Mouse (Mus musculus) frontal cortex, postnatal 14 days (tissue): ENCODE results near the gene Erc1.
"Not testable (repeated sequence)": the region's sequence is repeated elsewhere in the genome, so short reads cannot be mapped to it uniquely, and the experiment has no call there.

Source experiments
- DNase-seq, 2 experiments: peaks; one replicate each; pipeline ENCODE4 v3.0.0; 2022; ENCODE audit warnings: low spot score in 2 of 2

Gene Erc1

DNA sequence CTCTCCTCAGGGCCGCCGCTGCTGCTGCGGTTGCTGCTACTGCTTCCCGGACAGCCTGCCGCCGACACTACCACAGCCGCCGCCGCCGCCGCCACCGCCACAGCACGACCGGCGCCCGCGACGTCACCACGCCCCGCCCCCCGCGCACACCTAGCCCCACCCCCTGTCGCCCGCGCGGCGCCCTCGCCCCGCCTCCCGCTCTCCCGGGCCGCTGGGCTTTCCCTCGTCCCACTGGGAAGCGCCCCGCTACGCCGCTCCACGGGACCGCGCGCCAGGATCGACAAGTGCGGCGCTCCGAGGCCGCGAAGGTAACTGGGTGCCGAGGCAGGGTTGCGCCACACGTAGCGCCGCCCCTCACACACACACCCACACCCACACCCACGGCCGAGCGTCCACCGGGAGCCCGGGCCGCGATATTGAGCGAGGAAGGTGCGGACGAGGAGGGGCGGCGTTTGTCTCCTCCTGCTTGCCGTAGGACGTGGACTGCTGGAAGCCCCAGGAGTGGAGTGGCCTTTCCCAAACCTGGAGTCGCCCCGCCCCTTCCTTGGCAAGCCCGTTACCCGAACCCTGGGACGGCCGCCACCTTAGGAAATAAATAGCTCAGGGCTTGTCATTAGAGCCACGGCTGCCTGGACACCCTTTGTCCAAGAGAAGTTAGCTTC lies at the start of gene Erc1:
Gene Erc1 (minus strand): TSS at position 134 of the 662 bp plus-strand sequence.
- DNase-seq, result peak; percentile 84 to 88

DNA sequence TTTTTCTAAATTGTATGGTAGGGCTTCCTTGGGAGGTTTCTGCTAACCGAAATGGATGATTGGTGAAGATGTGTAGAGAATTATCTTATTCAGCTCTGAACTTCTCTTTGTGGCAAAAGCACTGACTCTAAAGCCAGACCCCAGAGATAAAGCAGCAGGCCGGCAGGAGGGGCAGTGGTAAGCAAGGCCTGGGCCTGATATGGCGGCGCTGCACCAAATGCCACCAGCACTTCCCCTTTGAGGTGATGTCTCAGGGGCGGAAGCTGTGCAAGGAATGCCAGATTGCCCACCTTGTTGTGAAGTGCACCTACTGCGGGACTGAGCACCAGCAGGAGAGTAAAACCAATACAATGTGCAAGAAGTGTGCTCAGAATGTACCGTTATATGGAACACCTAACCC lies 44.7 kb upstream of the Erc1 start:
- no peak for DNase-seq

DNA sequence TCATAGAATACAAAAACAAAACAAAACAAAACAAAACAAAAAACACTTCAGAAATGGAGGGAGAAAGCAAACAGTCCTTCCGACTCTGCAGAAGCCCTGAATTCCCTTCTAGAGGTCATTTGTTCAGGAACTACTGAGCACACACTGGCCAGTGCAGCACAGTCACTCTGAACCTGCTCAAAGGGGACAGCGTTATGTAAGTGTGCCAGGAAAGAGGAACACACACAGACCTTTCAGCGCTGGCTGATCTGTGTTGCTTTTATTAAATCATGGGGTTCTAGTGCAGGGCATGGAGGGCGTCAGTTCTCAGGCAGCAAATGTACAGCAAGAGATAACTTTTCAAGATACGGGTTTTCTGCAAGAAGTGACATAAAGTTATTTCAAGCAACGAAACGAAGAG lies 35.2 kb upstream of the Erc1 start:
- no peak for DNase-seq

- DNase-seq, result peak; percentile 38 to 62
These were observed 16.5 kb upstream of the Erc1 start for GRCm38 (mm10) chr6:119864341-119865034.

- DNase-seq, result no peak
These were observed 13.6 kb upstream of the Erc1 start for GRCm38 (mm10) chr6:119861519-119861918.

DNA sequence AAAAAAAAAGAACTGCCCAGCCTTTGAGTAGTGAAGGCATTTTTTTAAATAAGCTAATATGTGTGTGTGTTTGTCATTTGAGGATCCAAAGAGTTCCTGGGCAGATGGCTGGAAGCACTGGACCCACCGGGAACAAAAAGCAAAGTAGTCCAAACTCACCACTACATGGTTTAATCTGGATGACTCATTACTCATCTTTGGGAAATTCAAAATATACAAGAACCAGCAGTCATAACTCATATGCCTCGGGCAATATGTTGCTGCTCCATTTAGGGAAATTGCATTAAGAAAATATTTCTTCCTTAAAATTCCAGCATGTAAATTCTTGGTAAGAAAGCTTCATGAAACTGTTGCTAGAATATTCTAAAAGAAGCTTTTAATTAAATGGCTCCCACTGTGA lies 12.3 kb upstream of the Erc1 start:
- DNase-seq, result no peak

DNA sequence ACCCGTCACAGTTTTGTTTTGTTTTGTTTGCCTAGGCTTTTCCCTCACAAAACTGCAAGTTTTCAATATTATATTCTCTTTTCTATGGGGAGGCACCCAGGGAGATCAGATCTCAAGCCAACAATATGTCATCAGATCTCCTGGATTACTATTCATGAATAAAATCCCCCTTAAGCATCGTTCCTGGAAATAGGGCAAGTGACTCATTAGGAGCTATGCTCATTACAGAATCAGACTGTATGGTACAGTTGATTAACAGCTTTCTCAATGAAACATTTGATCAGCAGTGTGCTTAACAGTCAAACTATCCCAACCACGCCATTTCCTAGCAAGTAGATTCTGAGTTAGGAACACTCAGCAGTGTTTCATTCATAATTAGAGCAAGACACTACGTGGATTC lies 7.5 kb upstream of the Erc1 start:
- DNase-seq, result no peak

DNA sequence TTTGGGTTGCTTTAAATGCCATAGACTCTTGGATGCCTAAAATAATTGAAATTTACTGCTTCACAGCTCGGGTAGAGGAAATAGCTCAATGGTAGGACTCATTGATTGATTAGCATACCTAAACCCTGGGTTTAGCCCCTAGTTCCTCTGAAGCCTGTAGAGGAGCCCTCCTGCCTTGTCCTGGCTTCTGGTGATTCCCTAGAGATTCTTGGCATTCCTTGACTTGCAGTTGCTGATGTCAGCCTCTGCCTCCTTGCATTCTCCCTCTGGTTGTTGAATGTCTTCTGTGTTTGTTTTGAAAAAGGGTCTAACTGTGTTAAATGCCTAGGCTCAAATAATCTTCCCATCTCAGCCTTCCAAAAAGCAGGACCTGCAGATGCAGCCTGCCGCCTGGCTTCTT lies 6.2 kb upstream of the Erc1 start:
- DNase-seq, result no peak

- DNase-seq, result no peak
These were observed 1.9 kb upstream of the Erc1 start for GRCm38 (mm10) chr6:119849858-119850257.

DNA sequence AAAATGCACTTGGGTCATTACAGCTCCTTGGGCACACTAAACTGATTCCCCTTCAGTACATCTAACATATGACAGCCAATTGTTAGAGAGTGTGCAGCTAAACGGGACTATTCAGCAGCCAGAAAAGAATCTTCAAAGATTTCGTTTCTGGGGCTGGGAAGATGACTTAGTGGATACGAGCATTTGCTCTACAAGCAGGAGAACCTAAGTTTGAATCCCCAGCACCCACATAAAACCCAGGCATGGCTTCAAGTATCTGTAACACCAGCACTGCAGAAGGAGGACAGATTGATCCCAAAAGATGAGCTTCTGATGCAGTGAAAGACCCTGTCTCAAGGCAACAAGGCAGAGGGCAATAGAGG lies 1.4 kb upstream of the Erc1 start:
- DNase-seq, result no peak

DNA sequence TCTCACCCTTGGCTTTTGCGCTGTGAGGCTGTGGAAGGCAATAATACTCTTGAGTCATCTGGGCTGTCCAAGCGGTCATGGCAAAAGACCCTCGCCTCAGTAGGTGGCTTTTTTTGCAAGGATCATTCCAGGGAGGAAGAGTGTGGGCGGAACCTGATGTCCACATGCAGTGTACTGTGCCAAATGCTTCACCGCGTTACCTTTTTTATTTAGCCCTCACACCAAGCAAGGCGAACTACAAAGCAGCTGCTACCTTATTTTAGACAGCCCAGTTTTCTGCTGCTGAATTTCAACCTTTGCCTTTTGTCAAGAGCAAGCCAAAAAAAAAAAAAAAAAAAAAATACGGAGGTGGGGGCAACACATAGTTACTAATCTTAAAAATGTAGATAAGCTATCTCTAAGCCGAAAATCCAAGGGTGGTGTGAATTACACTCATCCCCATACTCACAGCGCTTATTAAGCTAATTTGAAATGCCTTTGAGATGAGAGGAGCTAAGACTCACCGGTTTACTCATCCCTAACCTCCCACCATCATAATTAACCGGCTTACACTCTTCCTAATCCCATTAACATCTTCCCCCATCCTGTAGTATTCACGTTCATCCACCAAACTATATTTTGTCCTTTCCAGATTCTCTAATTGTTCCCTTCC lies 855 bp upstream of the Erc1 start:
- no peak for DNase-seq

GRCm38 (mm10) chr6:119847518-119848033 lies 391 bp downstream of the Erc1 start:
- DNase-seq, result peak in 1 of 2 experiments; percentile 8

DNA sequence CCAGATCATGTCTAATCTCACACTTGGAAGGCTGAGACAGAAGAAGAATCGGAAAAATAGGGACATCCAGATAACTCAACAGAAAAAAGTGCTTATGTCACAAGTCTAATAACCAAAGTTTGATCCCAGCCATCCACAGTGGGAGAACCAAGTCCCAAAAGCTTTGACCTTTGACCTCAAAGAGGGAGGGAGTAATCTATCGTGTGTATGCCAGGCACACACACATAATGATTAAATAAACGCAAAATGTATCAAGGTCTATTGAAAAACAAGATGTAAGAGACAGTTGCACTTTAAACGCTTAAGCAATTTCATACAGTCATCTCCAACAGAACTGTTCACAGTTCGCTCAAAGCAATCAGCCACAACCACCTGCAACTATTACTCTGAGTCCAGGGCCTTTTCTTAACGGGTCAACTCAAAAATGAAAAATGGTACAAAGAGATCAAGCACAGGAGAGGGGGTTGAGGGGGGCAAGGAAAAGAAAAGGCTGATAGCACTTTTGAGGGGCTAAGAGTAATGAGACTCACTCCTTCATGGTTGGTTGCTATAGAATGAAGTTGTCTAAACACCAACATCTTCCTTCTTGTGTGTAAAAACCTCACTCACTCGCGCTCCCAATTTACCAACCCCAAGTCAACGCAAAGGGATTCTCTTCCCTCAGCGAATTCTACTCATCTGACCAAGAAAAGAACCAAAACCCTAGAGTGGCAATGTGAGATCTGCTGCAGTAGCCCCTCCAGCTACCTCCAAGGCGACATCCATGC lies 1.0 kb downstream of the Erc1 start:
- DNase-seq, result peak in 1 of 2 experiments; percentile 11

GRCm38 (mm10) chr6:119829951-119830350 lies 18.0 kb downstream of the Erc1 start:
- DNase-seq, result no peak

DNA sequence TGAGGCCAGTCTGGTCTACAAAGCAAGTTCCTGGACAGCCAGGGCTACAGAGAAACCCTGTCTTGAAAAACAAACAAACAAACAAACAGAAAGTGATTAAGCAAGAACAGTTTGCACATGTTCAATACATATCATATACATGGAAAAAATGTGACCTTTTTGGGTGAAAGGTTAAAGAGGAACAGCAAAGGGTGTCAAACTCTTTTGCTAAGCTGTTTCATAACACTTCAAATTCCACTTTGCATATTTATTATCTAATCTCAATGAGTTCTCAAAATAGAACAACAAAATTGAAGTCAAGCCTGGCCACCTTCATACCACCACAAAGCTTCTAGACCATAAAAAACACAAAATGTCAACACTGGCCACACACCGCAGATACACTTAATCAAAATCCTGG lies 19.8 kb downstream of the Erc1 start:
- DNase-seq, result no peak

GRCm38 (mm10) chr6:119826701-119827100 lies 21.3 kb downstream of the Erc1 start:
- DNase-seq, result no peak

- no peak for DNase-seq
These were observed 25.8 kb downstream of the Erc1 start for GRCm38 (mm10) chr6:119822216-119822615.

- no peak for DNase-seq
These were observed 26.8 kb downstream of the Erc1 start for GRCm38 (mm10) chr6:119821158-119821557.

- DNase-seq, result no peak
These were observed 29.4 kb downstream of the Erc1 start for GRCm38 (mm10) chr6:119818541-119818940.

GRCm38 (mm10) chr6:119815426-119815825 lies 32.5 kb downstream of the Erc1 start:
- no peak for DNase-seq

DNA sequence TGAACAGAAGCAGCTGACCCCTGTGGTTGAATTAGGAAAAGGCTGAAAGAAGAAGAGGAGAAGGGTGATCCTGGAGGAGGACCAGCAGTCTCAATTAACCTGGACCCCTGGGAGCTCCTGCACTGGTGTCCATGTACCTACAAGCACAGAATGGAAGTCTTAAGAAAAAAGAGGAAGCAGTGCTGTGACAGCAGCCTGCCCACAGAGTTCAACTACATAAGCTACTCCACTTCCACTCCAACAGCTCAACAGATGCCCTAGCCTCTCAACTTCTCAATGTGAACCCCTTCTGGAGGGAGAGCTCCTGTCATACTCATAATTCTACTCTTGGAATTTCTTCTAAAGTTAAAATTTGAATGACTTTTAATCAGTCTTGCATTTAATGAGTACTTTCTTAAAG lies 34.9 kb downstream of the Erc1 start:
- not testable (repeated sequence) for DNase-seq
